Mouse (Mus musculus) brain, embryonic 14.5 days (tissue): Measurements from ENCODE around the gene Ephb6. TPM values are rescaled to one million over a fixed set of nuclear protein-coding genes. Genes with fewer than 3 reads are reported as not detected.

Source experiments
- DNase-seq: peaks from one replicate; pipeline ENCODE4 v3.0.0-alpha.2; 2011; ENCODE audit warnings: low read depth
- CTCF ChIP-seq: fragments of 200-500 bp; IDR thresholded peaks from 2 replicates; pipeline ENCODE4 v1.5.1; 2012; ENCODE audit warnings: inconsistent platforms, mild to moderate bottlenecking, moderate library complexity, borderline replicate concordance; ENCODE audit not compliant: insufficient read depth, insufficient read length; ENCODE audit errors: extremely low read depth
- POLR2A ChIP-seq: fragments of 200-500 bp; IDR thresholded peaks from 2 replicates; pipeline ENCODE4 v1.6.1; 2012; ENCODE audit warnings: mild to moderate bottlenecking, inconsistent platforms, borderline replicate concordance; ENCODE audit not compliant: poor library complexity, insufficient read depth, insufficient read length, severe bottlenecking; ENCODE audit errors: extremely low read depth
- polyA plus RNA-seq: library from polyadenylated mRNA; depleted of rRNA; stranded (reverse); fragments of >200 nt; gene quantifications from 2 replicates; pipeline ENCODE4 v1.2.3, GENCODE M21; 2012; rRNA removed

Gene Ephb6
- polyA plus RNA-seq, 1 experiment, result 42.6 TPM

GRCm38 (mm10) chr6:41662320-41662719 is 57.0 kb downstream of the Ephb6 start:
- peak; percentile 8 for DNase-seq

More at GRCm38 (mm10) chr6:41662320-41662719, 57.0 kb downstream of the Ephb6 start:
- TF ChIP-seq POLR2A (no peak), CTCF (peak; percentile 25; the same call in 1 of the 2 replicates)

Other genes with a start within 250 kb of the Ephb6 start
- not detected in 2 replicates for gene Prss3, start 227.8 kb upstream of the Ephb6 start, polyA plus RNA-seq
- gene Gm5771, start 213.1 kb upstream of the Ephb6 start, polyA plus RNA-seq, result not detected in 2 replicates
- not detected in 2 replicates for gene Gm10334, start 159.3 kb upstream of the Ephb6 start, polyA plus RNA-seq
- gene Prss1, start 146.6 kb upstream of the Ephb6 start, polyA plus RNA-seq, result not detected in 2 replicates
- gene Prss2, start 83.7 kb upstream of the Ephb6 start, polyA plus RNA-seq, result 0.18 TPM in 1 of 2 replicates, not detected in the other
- gene Trpv6, start 30.9 kb downstream of the Ephb6 start, polyA plus RNA-seq, result 0.04 and 0.06 TPM in 2 replicates
- gene Trpv5, start 75.3 kb downstream of the Ephb6 start, polyA plus RNA-seq, result not detected in 2 replicates
- gene Llcfc1, start 78.9 kb downstream of the Ephb6 start, polyA plus RNA-seq, result not detected in 2 replicates
- gene Kel, start 98.9 kb downstream of the Ephb6 start, polyA plus RNA-seq, result 0.49 and 0.58 TPM in 2 replicates
- not detected in 2 replicates for gene Olfr459, start 169.7 kb downstream of the Ephb6 start, polyA plus RNA-seq
- gene Pip, start 242.1 kb downstream of the Ephb6 start, polyA plus RNA-seq, result not detected in 2 replicates
- not detected in 2 replicates for gene Sval2, start 247.5 kb downstream of the Ephb6 start, polyA plus RNA-seq